ENCODE assay signal across 8 mouse cellular contexts in the genomic region with DNA sequence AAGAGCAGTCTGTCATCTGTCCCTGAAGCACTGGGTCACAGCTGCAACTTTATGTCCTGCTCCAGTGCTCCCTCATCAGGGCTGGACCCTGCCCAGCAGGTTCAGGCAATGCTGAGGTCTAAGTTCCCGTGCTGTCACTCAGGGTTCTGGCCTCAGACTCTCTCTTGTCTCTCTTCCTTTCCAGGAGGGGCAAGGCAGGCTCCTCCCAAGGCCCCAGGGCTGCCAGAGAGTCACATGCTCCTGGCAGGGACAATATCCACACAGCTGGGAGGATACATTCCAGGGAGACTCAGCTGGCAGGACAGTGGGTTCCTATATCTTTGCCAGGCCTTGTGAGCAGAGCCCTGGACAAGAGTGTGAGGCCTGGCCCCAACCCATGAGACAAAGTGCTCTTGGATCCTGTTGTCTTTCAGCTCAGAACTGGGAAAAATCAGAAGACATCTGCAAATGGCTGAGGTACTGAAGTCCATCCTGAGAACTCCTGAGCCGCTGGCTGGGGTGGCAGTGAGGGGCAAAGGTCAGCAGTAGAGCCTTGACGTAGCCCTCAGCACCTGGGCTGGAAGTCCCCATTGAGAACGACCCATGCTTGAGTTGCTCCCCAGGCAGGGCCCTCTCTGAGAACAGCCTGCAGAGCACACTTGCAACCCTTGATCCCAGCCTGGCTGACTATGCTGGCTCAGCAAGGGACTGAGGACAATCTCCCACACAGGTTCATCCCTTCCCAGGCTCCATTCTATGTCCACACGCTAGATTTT. TPM values are rescaled to one million over a fixed set of nuclear protein-coding genes. Genes with fewer than 3 reads are reported as not detected.
DNase-seq lines count a peak whose midpoint lies in the region; ATAC-seq and TF ChIP-seq lines count a peak whose summit lies in the region.

No protein-coding gene starts in this region.

- H3K9ac ChIP-seq in liver, adult 2 months (ENCODE audit: low read depth, low read length) = peak overlapping the region; percentile 23
- no peak overlapping the region for H3K9ac ChIP-seq in liver, embryonic 11.5 days (ENCODE audit: low read depth, low read length)

- WGBS in liver, adult 2 months = 16% methylated on average over 5 of the region's 5 CpGs
- WGBS in liver, embryonic 11.5 days = 72% methylated on average over 5 of the region's 5 CpGs

- no peaks in the 10 kb centered on the region for H3K9me3 ChIP-seq in liver, embryonic 11.5 days (ENCODE audit: control insufficient read depth, low read length)

- peaks cover 16% of the 10 kb centered on the region for H3K4me1 ChIP-seq in liver, adult 2 months (ENCODE audit: control insufficient read depth, insufficient read depth, low read length)
- no peaks in the 10 kb centered on the region for H3K4me1 ChIP-seq in liver, embryonic 11.5 days (replicated peaks; ENCODE audit: control insufficient read depth, insufficient read depth, low read length)

- H3K79me2 ChIP-seq in liver, adult 2 months (ENCODE audit: control insufficient read depth, insufficient read depth, low read length) = peaks cover 7% of the 10 kb centered on the region; the same call in 1 of the 2 replicates

- no peak overlapping the region for H3K4me2 ChIP-seq in liver, embryonic 11.5 days

- no peak for TF ChIP-seq POLR2A in liver, adult 2 months (IDR thresholded peaks at IDR 0.05; ENCODE audit: extremely low read depth, insufficient read depth, low read length)

- no peaks in the 10 kb centered on the region for H3K36me3 ChIP-seq in liver, adult 2 months (ENCODE audit: control insufficient read depth, insufficient read depth, low read length)
- H3K36me3 ChIP-seq in liver, embryonic 11.5 days (ENCODE audit: control insufficient read depth, insufficient read depth, low read length) = no peaks in the 10 kb centered on the region

- peak; percentile 60 for TF ChIP-seq CTCF in liver, adult 2 months (IDR thresholded peaks at IDR 0.05; ENCODE audit: low read depth, low read length)

- H3K27me3 ChIP-seq in liver, adult 2 months (ENCODE audit: control insufficient read depth, insufficient read depth, low read length) = no peaks in the 10 kb centered on the region
- H3K27me3 ChIP-seq in liver, embryonic 11.5 days (replicated peaks; ENCODE audit: control insufficient read depth, insufficient read depth, low read length) = no peaks in the 10 kb centered on the region

- ATAC-seq in liver, embryonic 11.5 days (replicated peaks; ENCODE audit: low FRiP score) = no peak

- DNase-seq in liver, adult 2 months (ENCODE audit: extremely low read depth, low read depth, low spot score) = peak; percentile 99
- DNase-seq in liver, embryonic 11.5 days (ENCODE audit: low spot score) = no peak
- peak; percentile 74 for DNase-seq in fibroblast of lung, adult 2 months (ENCODE audit: low read depth)
- peak; percentile 89 to 92 for DNase-seq in heart, postnatal 36 days
- peak; percentile 78 for DNase-seq in left cerebral cortex, adult 11 months (ENCODE audit: low spot score)
- peak; percentile 58 for DNase-seq in ovary, postnatal 14 days (ENCODE audit: low spot score)
- DNase-seq in embryo, embryonic 11 days = no peak
- no peak for DNase-seq in embryo, embryonic 10.5 days (ENCODE audit: low spot score)

- peak overlapping the region; percentile 88 for H3K27ac ChIP-seq in liver, adult 2 months (replicated peaks; ENCODE audit: insufficient read depth, low read depth, low read length)
- H3K27ac ChIP-seq in liver, embryonic 11.5 days (ENCODE audit: low read depth, low read length) = no peak overlapping the region

- H3K4me3 ChIP-seq in liver, adult 2 months (ENCODE audit: insufficient read depth, low read depth, low read length) = no peak overlapping the region
- H3K4me3 ChIP-seq in liver, embryonic 11.5 days (ENCODE audit: low read depth, low read length) = no peak overlapping the region

- intact Hi-C loops in heart, postnatal 36 days (cut with DNase I) = no loop called here

RNA-seq across cellular contexts. Expression of gene Plekhf1, which starts 10.2 kb away (rescaled TPM):
- total RNA-seq in liver, adult 2 months (2014; rRNA removed) = 3.4 and 6.6 TPM in 2 replicates
- polyA plus RNA-seq in liver, adult 2 months (2012; rRNA removed) = 2.5 and 3.2 TPM in 2 replicates
- polyA plus RNA-seq in liver, embryonic 11.5 days (2014; fragmentation: Nextera tagmentation; extraction: Ambion mirVana) = 0.67 and 1.2 TPM in 2 replicates
- total RNA-seq in heart, postnatal 36 days (2021) = 1 to 10 TPM; 8.9 to 9.3 TPM

RNA-seq across cellular contexts. Expression of gene 1600014C10Rik, which starts 34.6 kb away (rescaled TPM):
- 135 and 146 TPM in 2 replicates for total RNA-seq in liver, adult 2 months (2014; rRNA removed)
- polyA plus RNA-seq in liver, adult 2 months (2012; rRNA removed) = 116 and 202 TPM in 2 replicates
- 11.9 and 12.4 TPM in 2 replicates for polyA plus RNA-seq in liver, embryonic 11.5 days (2014; fragmentation: Nextera tagmentation; extraction: Ambion mirVana)
- 10 to 100 TPM; 29.2 to 34.7 TPM for total RNA-seq in heart, postnatal 36 days (2021)

RNA-seq across cellular contexts. Expression of gene Pop4, which starts 53.6 kb away (rescaled TPM):
- 10.7 and 12.8 TPM in 2 replicates for total RNA-seq in liver, adult 2 months (2014; rRNA removed)
- polyA plus RNA-seq in liver, adult 2 months (2012; rRNA removed) = 6.5 and 7.2 TPM in 2 replicates
- 43.6 and 50.6 TPM in 2 replicates for polyA plus RNA-seq in liver, embryonic 11.5 days (2014; fragmentation: Nextera tagmentation; extraction: Ambion mirVana)
- 10 to 100 TPM in 1 of 2 experiments, 1 to 10 TPM in 1; 8.5 to 11.1 TPM for total RNA-seq in heart, postnatal 36 days (2021)

Comparison
In these comparisons a context has a peak if more than half of its experiments do, and no peak if none do; other contexts are left out.
1. DNase-seq: peak in liver, adult 2 months (single experiment), fibroblast of lung, adult 2 months (single experiment), heart, postnatal 36 days (2 of 2), left cerebral cortex, adult 11 months (single experiment) and ovary, postnatal 14 days (single experiment); none in liver, embryonic 11.5 days (single experiment), embryo, embryonic 11 days (single experiment) and embryo, embryonic 10.5 days (single experiment).